Mouse (Mus musculus) lung, postnatal 4 days (tissue): ENCODE measurements around the gene Ppm1m.

Source experiments
- DNase-seq, 2 experiments: peaks; one replicate each; pipeline ENCODE4 v3.0.0; 2021

Ppm1m gene

GRCm38 (mm10) chr9:106216971-106217370 lies 17.4 kb upstream of the Ppm1m start:
- no peak for DNase-seq

DNA sequence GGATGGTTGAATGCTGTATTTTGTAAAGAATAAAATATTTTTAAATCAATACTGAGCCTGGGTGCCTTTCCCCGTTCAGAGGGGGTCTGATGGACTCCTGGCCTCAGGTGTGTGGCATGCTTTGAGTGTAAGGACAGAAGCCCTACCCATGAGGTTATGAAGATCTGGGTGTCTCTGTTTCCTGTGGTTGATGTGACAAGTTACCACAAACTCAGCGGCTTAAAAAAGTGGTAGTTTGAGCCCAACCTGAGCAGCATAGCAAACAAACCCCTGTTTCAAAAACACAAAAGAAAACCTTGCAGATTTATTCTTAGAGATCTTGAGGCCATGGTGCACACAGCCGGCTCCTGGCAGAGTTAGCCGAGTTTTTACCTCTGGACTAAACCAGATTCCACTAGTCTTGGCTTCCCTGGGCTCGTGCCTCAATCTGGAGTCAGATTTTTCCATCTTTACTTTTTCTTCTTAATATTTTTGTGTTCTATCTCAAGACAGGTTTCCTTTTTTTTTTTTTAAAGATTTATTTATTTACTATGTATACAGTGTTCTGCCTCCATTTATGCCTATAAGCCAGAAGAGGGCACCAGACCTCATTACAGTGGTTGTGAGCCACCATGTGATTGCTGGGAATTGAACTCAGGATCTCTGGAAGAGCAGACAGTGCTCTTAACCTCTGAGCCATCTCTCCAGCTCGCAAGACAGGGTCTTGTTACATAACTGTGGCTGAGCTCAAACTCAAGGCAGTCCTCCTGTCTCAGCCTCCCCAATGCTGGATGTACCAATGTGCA lies 16.0 kb upstream of the Ppm1m start:
- DNase-seq, result no peak

GRCm38 (mm10) chr9:106212594-106212981 lies 13.0 kb upstream of the Ppm1m start:
- no peak for DNase-seq

DNA sequence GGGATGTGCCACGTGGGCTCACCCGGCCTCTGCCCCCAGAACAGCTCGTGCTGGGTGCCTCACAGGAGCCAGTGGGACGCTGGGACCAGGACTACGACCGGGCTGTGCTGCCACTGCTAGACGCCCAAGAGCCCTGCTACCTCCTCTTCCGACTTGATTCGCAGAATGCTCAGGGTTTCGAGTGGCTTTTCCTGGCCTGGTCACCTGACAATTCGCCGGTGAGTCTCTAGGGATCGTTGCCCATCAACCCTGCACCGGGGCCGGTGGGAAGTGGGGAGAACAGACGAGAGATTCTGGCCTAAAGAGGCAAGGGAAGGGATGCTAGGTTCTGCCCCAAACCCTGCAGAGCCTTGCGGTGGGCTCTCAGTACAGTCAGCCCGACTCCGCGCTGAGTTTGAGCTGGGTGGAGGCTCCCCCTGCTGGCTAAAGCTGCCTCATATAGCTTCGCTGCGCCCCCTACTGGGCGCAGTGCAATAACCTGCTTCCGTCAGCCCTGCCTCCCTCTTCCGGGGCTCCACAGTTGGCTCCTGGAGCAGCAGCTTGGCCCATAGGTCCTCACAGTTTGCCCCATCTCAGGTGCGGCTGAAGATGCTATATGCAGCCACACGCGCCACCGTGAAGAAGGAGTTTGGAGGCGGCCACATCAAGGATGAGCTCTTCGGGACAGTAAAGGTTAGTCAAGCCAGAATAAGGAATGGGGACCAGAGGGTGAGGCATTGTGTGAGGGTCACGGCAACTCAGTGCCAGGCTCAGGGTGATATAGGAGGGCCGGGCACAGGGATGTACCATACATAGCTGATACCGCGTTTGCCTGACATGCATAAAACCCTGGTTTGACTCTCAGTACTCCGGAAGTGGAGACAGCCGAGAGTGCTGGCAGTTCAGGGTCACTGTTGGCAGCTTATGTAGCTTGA lies 12.4 kb upstream of the Ppm1m start:
- DNase-seq, result peak; percentile 86 to 93

- no peak for DNase-seq
Observed at GRCm38 (mm10) chr9:106210853-106211609, 11.5 kb upstream of the Ppm1m start.

GRCm38 (mm10) chr9:106209954-106210353 lies 10.4 kb upstream of the Ppm1m start:
- DNase-seq, result no peak

DNA sequence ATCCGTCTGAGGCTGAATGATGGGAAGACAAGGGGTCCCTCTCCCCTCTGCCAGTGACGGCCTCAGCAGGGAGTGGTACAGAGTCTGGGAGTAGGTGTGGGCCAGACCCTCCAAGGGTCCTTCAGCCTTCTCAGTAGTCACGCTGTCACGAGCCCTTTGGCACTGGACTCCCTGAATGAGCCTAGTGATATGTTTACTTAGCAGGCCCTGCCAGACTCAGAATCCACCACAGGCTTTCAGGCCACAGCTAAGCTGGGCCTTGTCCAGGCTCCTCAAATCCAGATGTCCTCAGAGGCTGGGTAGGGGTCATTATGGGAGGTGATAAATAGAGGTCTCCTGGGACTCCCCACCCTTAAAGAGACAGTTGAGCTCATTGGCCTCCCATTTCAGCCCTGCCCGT lies 8.6 kb upstream of the Ppm1m start:
- DNase-seq, result no peak

DNA sequence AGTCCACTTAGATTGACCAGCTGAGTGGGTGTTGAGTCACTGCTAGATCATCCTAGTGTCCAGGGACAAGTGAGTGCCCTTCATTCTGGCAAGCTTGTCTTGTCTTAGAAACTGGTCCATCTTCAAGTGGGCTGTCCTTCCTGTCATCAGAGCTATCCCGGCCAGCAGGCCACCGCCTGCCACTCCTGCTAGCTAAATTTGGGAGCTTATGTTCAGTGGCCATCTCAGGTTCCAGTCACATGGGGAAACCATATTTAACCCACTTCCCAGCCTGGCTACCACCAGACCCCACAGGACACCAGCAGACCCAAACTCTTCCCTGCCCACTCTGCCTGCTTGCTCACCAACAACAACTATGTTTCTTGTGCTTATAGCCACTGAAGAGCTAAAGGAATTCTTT lies 7.0 kb upstream of the Ppm1m start:
- no peak for DNase-seq

DNA sequence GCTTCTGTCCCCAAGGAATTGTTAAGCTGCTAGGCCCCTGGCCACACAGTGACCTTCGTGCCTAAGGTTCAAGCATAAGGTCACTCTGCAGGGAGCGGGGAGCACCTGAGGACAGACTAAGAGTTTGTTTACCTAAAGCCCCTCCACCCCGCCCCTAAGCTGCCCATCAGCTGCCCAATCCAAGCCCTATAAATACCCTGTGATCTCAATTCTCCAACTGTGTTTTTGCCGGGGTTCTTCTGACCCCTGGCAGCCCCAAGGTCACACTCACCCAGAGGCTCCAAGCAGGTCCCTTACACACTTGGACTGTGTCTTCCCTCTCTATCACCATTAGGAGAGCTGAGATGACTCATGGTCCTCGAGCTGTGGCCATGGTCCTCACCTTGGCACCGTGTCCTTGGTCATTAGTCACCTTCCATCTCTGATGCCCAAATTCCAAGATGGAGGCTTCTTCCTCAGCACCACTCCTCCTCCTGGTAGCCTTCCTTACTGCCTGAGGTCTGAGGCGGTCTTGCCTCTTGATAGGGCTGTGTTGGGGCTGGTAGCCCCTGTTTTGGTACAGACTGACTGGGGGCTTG lies 6.3 kb upstream of the Ppm1m start:
- no peak for DNase-seq

DNA sequence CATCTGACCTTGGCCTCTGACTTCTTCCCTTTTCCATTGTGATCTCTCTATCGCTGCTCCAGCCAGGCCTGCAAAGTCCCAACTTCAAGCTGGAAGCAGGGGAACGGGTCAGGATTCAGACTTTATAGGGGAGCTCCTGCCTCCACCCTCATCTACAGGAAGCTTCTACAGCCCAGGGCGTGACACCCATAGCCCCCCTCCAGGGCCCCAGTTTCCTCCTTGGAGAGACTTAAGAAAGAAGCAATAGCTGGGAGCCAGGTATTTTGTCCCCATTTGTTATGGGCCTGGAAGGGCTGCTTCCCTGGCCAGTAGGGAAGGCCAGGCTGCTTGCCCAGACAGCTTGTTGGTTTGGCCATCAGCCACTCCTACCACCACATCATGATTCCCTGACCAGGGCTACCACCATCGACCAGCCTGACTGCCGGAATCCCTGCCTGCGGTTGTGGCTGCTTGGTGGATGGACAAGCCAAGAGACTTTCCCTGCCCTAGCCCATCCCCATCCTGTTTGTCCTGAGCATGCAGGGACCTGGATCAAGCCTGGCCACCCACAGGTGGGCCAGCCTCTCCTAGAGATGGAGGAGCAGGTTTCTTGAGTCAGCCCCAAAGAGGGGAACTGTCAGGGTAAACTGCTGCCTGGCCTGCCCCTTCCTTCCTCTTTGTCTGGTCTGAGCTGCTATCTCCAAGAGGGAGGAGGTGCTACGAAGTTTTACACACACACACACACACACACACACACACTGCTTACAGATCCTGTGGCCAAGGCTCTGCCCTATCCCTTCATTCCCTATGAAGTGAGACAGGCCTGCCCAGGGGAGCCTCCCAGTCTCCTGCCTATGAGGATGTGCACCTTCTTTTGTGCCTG lies 4.7 kb upstream of the Ppm1m start:
- peak; percentile 44 to 45 for DNase-seq

DNA sequence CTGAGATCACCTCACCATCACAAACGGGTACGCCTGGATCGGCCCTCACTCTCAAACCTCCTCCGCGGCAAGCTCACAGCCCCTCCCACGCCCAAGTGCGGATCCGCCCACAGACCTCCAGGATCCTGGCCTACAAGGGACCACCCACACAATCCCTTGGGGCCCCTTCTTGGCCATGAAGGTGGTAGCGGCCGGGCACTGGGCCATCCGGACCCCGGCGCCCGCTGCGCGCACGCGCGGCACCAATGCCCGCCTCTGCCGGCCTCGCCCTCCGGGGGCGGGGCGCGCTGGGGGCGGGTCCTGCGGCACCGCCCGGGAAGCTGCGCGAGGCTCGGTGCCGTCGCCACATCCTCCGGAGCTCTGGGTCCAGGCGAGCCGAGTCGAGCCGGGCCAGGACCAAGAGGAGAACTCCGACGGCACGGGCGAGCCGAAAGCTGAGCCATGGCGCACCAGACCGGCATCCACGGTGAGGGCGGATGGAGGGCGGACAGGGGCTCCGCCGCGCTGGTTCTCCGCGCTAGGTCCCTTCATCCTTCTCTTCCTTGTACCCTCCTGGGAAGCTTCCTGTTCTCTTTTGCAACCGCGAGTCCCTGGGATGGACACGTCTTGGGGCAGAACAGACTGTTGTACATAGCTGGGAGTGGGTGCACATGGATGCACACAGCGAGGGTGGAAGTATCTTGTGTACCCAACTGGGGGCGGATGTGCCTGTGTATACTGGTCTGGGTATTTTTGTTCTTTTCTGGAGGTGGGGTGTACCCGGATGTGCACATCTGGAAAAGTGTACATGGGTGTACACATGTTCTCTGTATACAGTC lies 3.5 kb upstream of the Ppm1m start, which contains the start of gene Twf2:
Gene Twf2 (plus strand): TSS at position 290 of the 818 bp plus-strand sequence.
- peak; percentile 93 to 98 for DNase-seq

DNA sequence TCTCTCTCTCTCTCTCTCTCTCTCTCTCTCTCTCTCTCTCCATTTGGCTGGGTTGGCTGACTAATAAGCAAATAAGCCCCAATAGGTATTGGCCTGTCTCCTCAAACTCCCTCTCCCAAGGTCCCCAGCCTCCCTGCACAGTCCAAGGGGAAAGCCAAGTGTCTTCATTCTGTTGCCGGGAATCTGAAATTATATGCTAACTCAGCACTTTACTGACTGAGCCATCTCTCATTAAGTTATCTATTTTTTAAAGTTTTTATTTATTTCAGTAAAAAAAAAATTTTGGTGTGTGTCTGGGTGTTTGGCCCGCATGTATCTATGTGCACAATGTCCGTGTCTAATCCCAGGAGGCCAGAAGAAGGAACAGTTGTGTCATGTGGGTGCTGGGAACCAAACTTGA lies 2.3 kb upstream of the Ppm1m start:
- peak in 1 of 2 experiments; percentile 10 for DNase-seq

DNA sequence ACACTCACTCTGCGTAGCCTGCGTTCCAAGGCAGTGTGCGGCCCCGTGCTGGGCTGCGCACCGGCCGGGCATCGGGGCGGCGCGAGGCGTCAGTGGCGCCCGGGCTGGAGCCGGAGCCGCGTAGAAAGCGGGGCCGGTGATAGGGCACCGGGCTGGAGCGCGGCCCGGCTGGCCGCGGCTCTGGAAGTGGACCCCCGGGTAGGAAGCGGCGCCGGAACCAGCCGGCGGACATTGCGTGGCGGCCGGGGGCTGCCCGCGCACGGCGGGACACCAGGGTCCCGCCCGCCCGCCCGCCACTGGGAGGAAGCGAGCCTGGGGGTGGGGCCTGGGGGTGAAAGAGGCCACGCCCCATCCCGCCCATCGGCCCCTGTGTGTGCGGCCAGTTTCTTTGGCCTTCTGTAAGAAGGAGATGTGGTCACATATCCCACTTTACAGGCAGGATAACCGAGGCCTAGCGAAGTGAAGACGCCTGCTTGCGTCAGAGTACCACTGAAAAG lies 536 bp downstream of the Ppm1m start:
- peak; percentile 88 to 91 for DNase-seq

DNA sequence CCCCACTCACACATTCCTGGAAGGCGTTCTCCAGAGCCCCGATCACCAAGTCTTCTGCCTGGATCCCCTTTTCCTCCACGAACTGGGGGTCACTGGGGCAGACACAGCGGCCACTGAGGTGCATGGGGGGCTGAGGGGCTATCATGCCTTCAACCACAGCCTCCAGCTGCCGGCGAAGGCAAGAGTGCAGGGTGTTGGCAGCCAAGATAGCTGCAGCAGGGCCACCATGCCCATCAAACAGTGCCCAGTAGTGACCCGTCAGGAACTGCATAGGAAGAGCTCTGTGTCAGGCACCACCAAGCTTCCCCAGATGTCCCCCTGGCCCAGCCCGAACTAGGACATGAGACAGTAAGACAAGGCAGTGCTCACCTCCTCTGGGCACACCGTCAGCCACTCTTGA lies 1.8 kb downstream of the Ppm1m start:
- DNase-seq, result peak in 1 of 2 experiments; percentile 22

DNA sequence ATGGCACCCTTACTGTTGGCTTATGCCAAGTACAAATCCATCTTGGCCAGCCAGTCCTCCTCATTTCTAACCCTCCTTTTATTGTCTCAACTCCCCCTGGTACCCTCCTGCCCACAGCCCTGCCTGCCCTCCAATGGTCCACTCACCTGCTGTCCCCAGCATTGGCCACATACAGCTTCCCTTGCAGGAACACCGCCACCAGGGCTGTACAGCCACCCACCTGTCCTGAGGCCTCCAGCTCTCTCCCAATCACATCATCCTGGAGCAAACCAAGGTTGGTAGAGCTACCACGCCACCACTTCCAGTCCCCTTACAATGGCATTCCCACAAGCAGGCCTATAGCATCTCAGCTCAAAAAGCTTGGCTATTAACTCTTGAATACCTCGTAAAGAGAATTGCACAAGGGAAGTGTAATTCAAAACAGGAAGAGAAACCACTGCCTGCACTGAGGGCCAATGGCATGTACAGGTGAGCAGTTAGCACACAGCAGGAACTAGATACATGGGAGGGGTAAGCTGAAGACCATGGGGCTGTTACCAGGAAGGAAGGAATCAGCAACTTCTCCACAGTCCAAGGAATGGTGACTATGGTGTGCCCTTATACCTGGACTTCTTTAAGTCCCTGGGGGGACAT lies 2.3 kb downstream of the Ppm1m start:
- DNase-seq, result peak in 1 of 2 experiments; percentile 20

GRCm38 (mm10) chr9:106195693-106196092 lies 3.9 kb downstream of the Ppm1m start:
- DNase-seq, result no peak

DNA sequence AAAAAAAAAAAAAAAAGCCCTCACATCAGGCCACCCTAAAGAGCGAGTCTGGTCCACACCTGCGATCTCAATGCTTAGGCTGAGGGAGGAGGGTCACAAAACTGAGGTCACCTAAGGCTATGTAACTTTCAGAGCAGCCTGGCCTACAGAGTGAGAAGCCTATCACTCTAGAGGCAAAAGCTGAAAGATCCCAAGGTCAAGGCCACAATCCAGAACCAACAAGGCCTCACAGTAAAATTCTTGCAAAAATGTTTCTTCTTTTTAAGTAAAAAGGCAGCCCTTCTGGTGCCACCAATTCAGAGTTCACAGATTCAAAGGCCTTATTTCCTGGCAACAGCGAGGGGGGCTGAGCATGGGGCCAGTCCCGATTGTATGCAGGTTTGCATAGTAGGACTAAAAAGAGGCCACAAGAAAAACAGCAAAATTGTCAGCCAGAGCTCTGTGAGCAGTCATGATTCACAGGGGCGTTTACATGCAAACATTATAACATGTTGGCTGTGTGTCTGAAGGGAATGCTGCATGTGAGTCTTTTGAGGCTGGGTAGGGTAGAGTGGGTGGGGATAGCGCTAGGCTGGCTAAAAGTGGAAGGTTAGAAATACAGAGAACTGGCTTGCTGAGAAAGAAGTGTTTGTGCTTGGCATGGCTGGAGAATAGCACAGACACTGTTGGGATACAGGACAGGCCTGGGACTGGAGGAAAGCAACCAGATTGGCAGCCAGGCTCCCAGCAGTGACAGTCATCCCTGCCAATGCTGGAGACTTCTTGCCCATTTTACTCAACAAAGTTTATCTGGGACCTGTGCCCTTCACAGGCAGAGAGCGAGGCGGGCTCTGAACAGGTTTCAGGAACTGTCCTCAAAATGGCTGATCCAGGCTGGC lies 5.4 kb downstream of the Ppm1m start:
- no peak for DNase-seq

- DNase-seq, result no peak
Observed at GRCm38 (mm10) chr9:106192998-106193397, 6.5 kb downstream of the Ppm1m start.

GRCm38 (mm10) chr9:106192024-106192423 lies 7.5 kb downstream of the Ppm1m start:
- DNase-seq, result no peak
